Mouse (Mus musculus) kidney, embryonic 15.5 days (tissue): Measurements from ENCODE around the gene Prl7c1. TPM values are rescaled to one million over a fixed set of nuclear protein-coding genes. Genes with fewer than 3 reads are reported as not detected.
"Not testable (repeated sequence)": the region's sequence is repeated elsewhere in the genome, so short reads cannot be mapped to it uniquely, and the experiment has no call there.

Experiments
- ATAC-seq: fragments of 200-750 bp; cut with Nextera tagmentation; replicated peaks from 2 replicates; pipeline ENCODE4 v1.8.0; 2017; ENCODE audit warnings: moderate TSS enrichment; ENCODE audit not compliant: low FRiP score
- H3K27ac ChIP-seq: fragments of 300-500 bp; sonication (generic); 2 replicates; pipeline ENCODE4 v1.5.1; 2015; ENCODE audit warnings: mild to moderate bottlenecking, inconsistent platforms
- H3K27me3 ChIP-seq: fragments of 300-500 bp; sonication (generic); 2 replicates; pipeline ENCODE4 v1.6.1; 2015; ENCODE audit warnings: inconsistent platforms
- H3K36me3 ChIP-seq: fragments of 300-500 bp; sonication (generic); 2 replicates; pipeline ENCODE4 v1.6.1; 2015; ENCODE audit warnings: inconsistent platforms
- H3K4me1 ChIP-seq: fragments of 300-500 bp; sonication (generic); 2 replicates; pipeline ENCODE4 v1.6.1; 2015; ENCODE audit warnings: inconsistent platforms
- H3K4me2 ChIP-seq: fragments of 300-500 bp; sonication (generic); 2 replicates; pipeline ENCODE4 v1.6.1; 2015; ENCODE audit warnings: moderate library complexity, mild to moderate bottlenecking, inconsistent platforms
- H3K4me3 ChIP-seq: fragments of 300-500 bp; sonication (generic); replicated peaks from 2 replicates; pipeline ENCODE4 v1.5.1; 2015; ENCODE audit warnings: mild to moderate bottlenecking, inconsistent platforms
- H3K9ac ChIP-seq: fragments of 300-500 bp; sonication (generic); 2 replicates; pipeline ENCODE4 v1.6.1; 2015; ENCODE audit warnings: mild to moderate bottlenecking, inconsistent platforms
- H3K9me3 ChIP-seq: fragments of 300-500 bp; sonication (generic); replicated peaks from 2 replicates; pipeline ENCODE4 v1.6.1; 2016; ENCODE audit warnings: inconsistent platforms
- WGBS: fragments of 180-500 bp; shearing (Covaris S2); methylation state at CpG from one replicate; pipeline ENCODE4 v1.1.7; 2015; ENCODE audit warnings: mixed read lengths; 5-methylcytosine and 5-hydroxymethylcytosine counted together
- polyA plus RNA-seq: library from polyadenylated mRNA; unstranded; fragments of >200 nt; fragmentation: Nextera tagmentation; extraction: Ambion mirVana; gene quantifications from 2 replicates; pipeline ENCODE4 v1.2.1, GENCODE M21; 2015

The Prl7c1 gene
- polyA plus RNA-seq: not detected in 2 replicates

DNA sequence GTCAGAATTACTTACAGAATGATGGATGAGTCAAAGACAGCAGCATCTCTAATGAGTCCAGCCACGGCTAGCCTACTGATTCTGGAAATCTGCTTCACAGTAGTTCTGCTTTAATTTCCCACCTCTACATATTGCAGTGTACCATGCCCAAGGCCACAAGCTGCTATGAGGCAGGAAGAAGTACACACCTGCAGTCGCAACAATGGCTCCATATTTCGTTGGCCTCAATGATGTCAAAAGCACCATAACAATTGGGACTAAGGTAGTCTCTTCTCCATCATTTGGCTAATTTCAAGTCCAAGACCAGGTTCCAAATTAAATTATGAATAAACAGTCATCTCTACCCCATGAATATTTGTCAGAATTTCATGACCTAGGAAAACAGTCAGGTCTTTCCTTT lies at the start of gene Prl7c1:
Prl7c1 (minus strand) TSS at position 101 of the 400 bp plus-strand sequence.
- not testable (repeated sequence) for H3K36me3 ChIP-seq, H3K9me3 ChIP-seq
- WGBS: 92% methylated on average over 3 of the region's 3 CpGs

DNA sequence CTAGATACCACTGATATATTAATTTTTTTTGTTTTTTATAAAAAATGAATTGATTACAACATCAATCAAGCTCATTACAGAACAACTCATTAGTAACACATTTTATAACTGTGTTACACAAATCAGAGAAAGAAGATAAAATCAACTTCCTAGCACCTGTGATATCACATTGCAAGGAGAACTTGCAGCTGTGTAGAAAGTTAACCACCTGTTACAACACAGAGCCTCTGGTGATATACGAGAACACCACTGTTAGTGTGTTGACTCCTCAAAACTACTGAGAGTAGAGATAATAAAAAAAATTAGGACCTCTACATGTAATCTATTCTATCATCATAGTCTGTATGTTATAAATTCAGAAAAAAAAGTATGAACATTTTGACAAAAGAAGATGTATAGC lies 22.2 kb upstream of the Prl7c1 start:
- Histone ChIP-seq H3K4me2 (no peak overlapping the region), H3K4me1 (no peaks in the 10 kb centered on the region), H3K36me3 (no peaks in the 10 kb centered on the region), H3K9ac (no peak overlapping the region), H3K9me3 (no peaks in the 10 kb centered on the region), H3K4me3 (no peak overlapping the region), H3K27ac (no peak overlapping the region), H3K27me3 (no peaks in the 10 kb centered on the region)
- WGBS: 46% methylated on average over 1 of the region's 1 CpGs
- no peak for ATAC-seq

More for the DNA sequence above, at the start of gene Prl7c1:
- H3K9ac ChIP-seq, H3K4me2 ChIP-seq, H3K27me3 ChIP-seq, H3K27ac ChIP-seq, ATAC-seq, H3K4me3 ChIP-seq, H3K4me1 ChIP-seq: not testable (repeated sequence)

DNA sequence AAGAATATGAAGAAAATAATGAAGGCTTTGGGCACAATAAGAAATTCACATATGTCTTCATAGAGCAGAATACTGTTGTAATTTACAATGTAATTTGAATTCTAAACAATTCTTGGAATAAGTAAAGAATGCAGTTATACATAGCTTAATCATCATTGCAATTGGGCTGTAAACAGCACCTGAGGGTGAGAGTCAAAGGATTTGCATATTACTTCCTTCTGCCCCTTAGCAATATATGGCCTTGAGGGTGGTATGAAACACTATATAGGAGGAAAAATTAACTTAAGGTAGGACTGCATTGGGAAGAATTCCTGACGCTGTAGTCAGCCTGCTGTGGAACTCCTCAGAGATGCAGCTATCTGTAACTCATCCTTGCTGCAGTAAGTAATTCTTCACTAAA lies 20.8 kb upstream of the Prl7c1 start, which contains the start of gene Prl2a1:
Prl2a1 (plus strand) TSS at position 301 of the 400 bp plus-strand sequence.
- no peak for ATAC-seq
- Histone ChIP-seq H3K27me3 (no peaks in the 10 kb centered on the region), H3K36me3 (no peaks in the 10 kb centered on the region), H3K9me3 (no peaks in the 10 kb centered on the region), H3K27ac (no peak within 1 kb of the TSS), H3K4me2 (no peak within 1 kb of the TSS), H3K9ac (no peak within 1 kb of the TSS), H3K4me1 (no peaks in the 10 kb centered on the region), H3K4me3 (no peak within 1 kb of the TSS)
- WGBS: 74% methylated on average over 1 of the region's 1 CpGs

DNA sequence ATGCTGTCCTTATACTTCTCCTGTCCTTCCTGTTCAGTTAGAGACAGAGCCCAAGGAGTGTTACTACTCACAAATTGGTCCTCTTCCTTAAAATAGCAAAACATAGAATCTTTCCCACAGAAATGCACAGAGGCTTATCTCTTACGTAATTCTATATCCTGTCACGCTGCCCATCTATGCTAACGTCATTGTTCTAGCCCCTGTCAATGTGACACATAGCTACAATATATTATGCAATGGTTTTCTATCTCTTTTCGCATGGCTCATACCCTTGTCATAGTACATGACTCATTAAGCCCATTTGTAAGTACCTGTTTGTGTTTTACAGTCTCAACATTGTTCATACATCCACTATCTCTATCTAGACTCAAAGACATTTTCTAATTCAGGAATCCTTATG lies 18.7 kb upstream of the Prl7c1 start:
- Histone ChIP-seq H3K9me3 (no peaks in the 10 kb centered on the region), H3K36me3 (no peaks in the 10 kb centered on the region), H3K27me3 (no peaks in the 10 kb centered on the region), H3K27ac (no peak overlapping the region), H3K4me2 (no peak overlapping the region), H3K9ac (no peak overlapping the region), H3K4me1 (no peaks in the 10 kb centered on the region), H3K4me3 (no peak overlapping the region)
- 78% methylated on average over 4 of the region's 4 CpGs for WGBS
- no peak for ATAC-seq

DNA sequence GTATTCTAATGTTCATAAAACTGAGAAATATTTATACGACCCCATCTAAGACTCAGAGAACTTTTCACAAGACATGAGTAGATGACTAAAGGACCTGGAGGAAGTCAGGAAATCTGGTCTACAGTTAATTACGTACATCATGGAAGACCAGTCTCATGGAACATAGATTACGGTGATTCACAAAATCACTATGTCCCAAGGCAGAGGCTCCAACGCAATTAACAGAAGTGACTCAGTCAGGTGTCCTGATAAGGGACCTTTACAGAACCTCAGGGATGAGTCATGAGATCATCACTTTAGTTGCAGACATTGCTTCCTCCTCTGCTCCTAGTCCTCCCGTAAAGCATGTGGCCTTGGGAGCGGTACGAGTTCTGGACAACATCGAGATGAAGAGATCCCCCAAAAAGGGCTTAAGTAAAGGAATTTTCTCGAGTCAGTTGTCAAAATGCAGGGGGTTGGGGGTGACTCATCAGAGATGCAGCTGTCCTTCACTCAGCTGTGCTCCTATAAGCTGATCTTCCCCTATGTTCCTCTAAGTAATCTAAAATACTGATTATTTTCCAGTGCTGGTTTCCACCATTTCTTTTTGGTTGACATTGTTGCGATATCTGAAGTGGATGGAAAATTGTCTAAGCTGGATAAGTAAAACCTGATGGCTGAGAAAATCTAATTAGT lies 46.0 kb downstream of the Prl7c1 start:
- H3K27me3 ChIP-seq: no peaks in the 10 kb centered on the region
- H3K9ac ChIP-seq: no peak overlapping the region
- 87% methylated on average over 10 of the region's 10 CpGs for WGBS
- no peak overlapping the region for H3K27ac ChIP-seq
- ATAC-seq: no peak
- H3K4me1 ChIP-seq: no peaks in the 10 kb centered on the region
- H3K4me3 ChIP-seq: no peak overlapping the region
- no peaks in the 10 kb centered on the region for H3K9me3 ChIP-seq
- no peak overlapping the region for H3K4me2 ChIP-seq
- no peaks in the 10 kb centered on the region for H3K36me3 ChIP-seq

DNA sequence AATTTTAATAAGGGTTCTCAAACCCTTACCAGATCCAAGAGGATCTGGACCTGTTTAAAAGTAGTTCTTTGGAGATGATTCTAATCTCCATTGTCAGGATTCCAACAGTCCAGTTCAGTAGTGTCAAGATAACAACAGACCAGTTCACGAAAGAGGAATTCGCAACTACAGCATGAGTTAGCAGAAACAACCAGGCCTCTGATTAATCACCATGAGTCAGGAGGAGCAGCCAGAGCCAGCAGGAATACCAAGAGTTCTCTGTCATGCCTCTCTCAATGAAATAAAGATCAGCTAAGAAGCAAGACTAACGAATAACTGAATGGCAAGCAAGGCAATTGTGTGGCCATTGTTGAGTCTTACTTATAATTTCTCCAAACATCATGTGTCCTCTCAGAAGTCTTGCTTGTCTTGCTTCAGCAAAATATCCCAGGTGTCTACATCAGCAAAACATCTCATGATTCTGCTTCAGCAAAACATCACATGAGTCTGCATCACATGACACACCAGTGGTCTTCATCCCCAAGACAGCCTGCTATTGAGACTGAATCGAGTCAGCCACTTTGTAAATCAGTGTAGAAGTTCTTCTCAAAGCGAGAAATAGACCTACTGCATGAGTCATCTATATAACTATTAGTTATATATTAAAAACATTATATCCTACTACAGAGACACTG lies 50.2 kb downstream of the Prl7c1 start:
- H3K4me3 ChIP-seq, H3K4me2 ChIP-seq, H3K9ac ChIP-seq, H3K27me3 ChIP-seq, H3K9me3 ChIP-seq, H3K4me1 ChIP-seq, H3K36me3 ChIP-seq, ATAC-seq, H3K27ac ChIP-seq: not testable (repeated sequence)
- WGBS: 82% methylated on average over 5 of the region's 5 CpGs

DNA sequence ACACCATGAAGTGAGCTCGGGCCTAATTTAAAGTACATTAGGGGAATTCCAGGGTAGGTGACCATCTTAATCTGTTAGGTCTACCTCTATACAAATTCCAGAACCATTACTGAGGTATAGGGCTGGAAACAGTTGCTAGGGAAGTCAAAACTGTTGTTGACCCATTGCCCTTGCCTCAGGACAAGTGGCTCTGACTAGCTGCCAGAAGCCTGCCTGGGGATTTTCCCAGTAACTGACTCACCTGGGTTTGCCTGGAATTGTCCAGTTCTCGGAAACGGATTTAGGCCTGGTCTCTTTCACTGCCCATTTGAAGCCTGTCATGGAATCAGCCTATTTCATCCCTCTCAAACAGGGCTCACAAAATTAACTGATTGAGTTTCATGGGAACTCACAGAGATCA lies 55.5 kb downstream of the Prl7c1 start:
- not testable (repeated sequence) for H3K9me3 ChIP-seq, H3K4me3 ChIP-seq, H3K27ac ChIP-seq, H3K27me3 ChIP-seq, H3K9ac ChIP-seq, H3K4me2 ChIP-seq, H3K36me3 ChIP-seq, H3K4me1 ChIP-seq, ATAC-seq
- WGBS: 85% methylated on average over 3 of the region's 3 CpGs

Other genes with a start within 250 kb of the Prl7c1 start
- not detected in 2 replicates for gene Prl8a9, start 216.2 kb downstream of the Prl7c1 start, polyA plus RNA-seq
- gene Prl8a1, start 198.6 kb downstream of the Prl7c1 start, polyA plus RNA-seq: not detected in 2 replicates
- not detected in 2 replicates for gene Prl7b1, start 170.2 kb downstream of the Prl7c1 start, polyA plus RNA-seq
- not detected in 2 replicates for gene Prl7a1, start 138.3 kb downstream of the Prl7c1 start, polyA plus RNA-seq
- not detected in 2 replicates for gene Prl7a2, start 112.8 kb downstream of the Prl7c1 start, polyA plus RNA-seq
- gene Prl7d1, start 64.1 kb downstream of the Prl7c1 start, polyA plus RNA-seq: not detected in 2 replicates
- not detected in 2 replicates for gene Prl2a1, start 20.9 kb upstream of the Prl7c1 start, polyA plus RNA-seq
- gene Prl2c1, start 68.5 kb upstream of the Prl7c1 start, polyA plus RNA-seq: not detected in 2 replicates
- gene Prl4a1, start 235.4 kb upstream of the Prl7c1 start, polyA plus RNA-seq: not detected in 2 replicates